Mouse (Mus musculus) kidney, postnatal 4 days (tissue): Measurements from ENCODE around the gene Cdhr3.

ENCODE experiments used
- DNase-seq, 2 experiments: peaks; one replicate each; pipeline ENCODE4 v3.0.0; 2021; ENCODE audit warnings: mixed read lengths in 2 of 2

Gene Cdhr3

DNA sequence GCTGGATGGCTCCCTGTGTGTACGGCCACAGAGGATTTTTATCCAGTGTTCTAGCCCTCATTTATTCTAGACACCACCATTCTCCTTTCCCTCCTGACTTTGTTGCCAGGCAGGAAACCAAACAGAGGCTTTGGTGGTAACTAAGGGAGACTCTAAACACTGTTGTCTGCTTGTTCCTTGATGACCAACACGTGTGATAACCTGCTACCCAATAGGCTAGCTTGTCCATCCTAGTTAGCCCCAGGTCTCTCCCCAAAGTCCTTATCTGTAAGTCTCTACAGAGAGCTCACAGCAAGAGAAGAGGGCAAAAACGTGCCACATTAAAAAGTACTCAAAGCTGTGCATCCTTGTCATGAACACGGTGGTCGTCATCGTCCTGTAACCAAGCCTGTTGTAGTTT, at the start of gene Cdhr3:
Gene Cdhr3 (minus strand): TSS at position 101 of the 400 bp plus-strand sequence.
- no peak for DNase-seq

DNA sequence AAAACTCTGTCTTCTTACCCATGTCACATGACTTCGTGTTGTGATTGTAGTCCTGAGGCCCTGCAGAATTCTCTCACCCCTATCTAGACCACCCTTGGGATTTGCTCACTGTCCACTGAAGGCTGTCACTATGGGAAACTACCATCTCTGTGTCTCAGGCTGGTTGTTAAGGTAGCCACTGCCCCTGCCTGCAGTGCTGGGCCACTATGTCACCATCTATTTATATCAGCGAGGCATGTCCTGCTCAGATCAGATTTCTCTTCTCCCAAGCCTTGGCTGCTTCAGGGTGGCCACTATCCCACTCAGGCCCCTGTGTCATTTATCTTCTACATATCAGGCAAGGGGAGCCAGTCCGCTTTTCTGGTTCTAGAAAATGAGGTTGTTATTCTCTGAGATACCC, 46.4 kb upstream of the Cdhr3 start:
- DNase-seq, result no peak

DNA sequence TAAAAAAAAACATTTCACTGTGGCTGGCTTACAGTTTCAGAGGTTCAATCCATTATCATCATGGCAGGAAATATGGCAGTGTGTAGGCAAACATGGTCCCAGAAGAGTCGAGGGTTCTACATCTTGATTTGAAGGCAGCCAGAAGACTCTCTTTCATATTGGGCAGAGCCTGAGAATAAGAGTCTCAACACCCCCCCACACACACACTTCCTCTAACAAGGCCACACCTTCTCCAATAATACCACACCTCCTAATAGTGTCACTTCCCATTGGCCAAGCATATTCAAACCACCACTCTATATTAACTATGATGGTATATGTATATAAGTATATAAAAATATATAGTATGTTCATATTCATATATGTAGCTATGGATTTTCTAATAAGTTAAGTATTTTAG, 45.2 kb upstream of the Cdhr3 start:
- no peak for DNase-seq

DNA sequence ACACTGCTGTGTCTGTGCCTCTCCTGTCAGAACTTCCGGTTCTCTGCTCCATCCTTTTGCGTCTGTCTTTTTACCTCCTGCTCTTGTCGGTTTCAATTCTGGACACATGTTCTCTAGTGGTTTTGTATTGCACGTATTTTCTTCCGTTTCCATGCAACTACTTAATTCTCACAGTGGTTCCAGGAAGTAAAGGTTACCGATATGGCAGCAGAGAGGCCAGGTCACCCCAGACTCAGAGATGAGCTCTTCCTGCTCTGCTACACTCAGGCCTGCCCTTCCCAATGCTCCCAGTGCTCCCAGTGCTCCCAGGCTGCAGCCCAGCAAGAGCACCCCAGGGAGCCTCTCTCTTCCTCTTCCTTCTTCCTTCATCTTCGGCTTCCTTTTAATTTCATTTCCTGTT, 39.1 kb upstream of the Cdhr3 start:
- DNase-seq, result no peak

DNA sequence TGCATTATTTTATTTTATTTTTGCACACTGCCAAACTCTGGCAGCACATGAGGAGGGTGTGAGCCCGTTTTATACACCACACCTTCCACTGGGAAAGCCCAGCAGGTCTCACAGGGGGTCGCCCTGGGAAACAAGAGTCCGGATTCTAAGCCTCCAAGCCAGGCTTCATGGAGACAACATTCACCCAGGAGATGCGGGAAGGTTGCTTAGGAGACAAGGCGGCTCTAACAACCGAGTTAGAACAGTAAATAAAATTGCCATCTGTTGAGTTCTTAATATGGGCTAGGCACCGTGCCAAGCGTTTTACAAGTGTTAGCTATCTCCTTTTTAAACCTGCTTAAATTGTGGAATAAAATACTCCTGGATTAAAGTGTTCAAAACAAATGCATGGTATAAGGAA, 37.7 kb upstream of the Cdhr3 start:
- DNase-seq, result no peak

- DNase-seq, result peak in 1 of 2 experiments; percentile 25
These were observed 36.7 kb upstream of the Cdhr3 start for GRCm38 (mm10) chr12:33129410-33129809.

DNA sequence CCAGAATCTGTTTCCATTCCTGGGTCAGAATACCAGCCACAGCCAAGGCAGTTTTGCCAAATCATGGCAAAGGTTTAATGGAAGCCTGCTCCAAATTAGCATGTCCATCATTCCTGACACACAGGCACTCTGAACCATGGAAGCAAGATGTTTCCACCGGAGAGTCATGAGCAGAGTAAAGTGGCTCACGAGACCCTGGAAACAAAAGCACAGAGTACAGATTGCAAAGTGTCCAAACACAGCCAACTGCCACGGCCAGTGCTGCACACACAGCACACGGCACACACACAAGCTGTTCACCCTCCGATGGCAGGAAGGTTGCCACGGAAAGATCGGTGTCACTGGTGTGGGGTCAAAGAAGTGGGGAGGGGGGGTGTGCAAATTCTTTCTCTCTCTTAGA, 36.0 kb upstream of the Cdhr3 start:
- no peak for DNase-seq

DNA sequence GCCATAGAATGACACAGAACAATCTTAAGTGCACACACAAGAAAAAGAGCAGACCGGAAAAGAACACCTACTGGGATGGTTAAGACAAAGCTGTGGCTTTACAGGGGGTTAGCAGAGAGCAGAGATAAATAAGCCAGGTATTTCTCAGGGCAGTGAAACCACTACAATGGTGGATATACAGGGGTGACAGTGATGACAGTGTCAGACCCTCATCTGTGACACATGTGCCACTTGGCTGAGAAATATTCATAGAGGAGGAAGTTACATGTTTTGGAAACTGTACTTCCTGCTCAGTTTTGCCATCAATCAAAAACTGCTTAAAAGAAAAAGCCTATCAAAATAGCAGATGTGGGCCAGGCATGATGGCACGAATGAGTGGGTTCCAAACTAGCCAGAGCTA, 35.4 kb upstream of the Cdhr3 start:
- no peak for DNase-seq

- no peak for DNase-seq
These were observed 33.6 kb upstream of the Cdhr3 start for GRCm38 (mm10) chr12:33126243-33126642.

- DNase-seq, result no peak
These were observed 33.0 kb upstream of the Cdhr3 start for GRCm38 (mm10) chr12:33125594-33126227.

GRCm38 (mm10) chr12:33118624-33119301, 26.1 kb upstream of the Cdhr3 start:
- DNase-seq, result no peak

DNA sequence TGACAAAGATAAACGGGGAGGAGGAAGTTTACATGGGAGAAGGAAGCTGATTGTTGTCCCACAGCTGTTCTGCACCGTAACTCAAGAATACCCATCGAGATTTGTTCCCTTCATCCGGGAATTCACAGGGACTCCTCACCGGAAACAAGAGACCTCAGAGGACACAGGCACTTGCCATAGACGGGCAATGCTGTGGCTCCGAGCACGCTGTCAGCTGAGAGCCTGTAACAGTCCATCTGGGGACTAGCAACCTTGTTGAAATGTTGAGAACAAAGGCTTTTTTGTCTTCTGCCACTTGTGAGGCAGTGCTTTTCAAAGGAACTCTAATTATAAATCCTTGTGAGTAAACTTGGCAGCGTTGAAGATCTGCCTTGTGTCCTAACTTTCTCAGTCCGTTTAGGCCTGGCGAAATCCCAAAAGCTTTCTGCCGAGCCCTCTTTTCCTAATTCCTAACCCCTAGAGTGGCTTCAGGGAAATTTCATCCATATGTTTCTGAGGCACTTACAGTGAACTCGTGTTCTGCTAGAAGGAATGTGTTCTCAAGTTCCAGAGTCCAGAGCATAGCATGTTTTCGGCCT, 18.3 kb upstream of the Cdhr3 start:
- DNase-seq, result peak; percentile 47 to 69

GRCm38 (mm10) chr12:33109531-33109930, 16.9 kb upstream of the Cdhr3 start:
- DNase-seq, result peak in 1 of 2 experiments; percentile 36

GRCm38 (mm10) chr12:33106438-33107167, 13.9 kb upstream of the Cdhr3 start:
- DNase-seq, result no peak

DNA sequence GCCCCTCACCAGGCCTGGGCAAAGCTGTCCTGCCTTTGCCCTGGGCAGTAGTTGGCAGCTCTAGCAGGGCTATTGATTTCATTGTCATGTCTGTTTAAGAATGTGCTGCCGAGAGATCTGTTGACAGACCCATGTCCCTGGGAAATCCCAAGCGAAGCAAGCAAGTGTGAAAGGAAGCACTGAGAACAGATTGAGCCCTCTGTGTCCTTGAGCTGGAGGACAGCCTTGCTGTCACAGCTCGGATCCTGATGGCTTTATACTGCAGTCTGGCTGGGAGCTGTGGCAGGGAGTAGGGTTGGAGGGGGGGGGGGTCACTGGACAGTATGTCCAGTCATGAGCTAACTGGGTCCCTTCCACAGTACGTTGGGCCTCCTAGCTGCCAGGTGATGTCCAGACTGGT, 13.0 kb upstream of the Cdhr3 start:
- no peak for DNase-seq

DNA sequence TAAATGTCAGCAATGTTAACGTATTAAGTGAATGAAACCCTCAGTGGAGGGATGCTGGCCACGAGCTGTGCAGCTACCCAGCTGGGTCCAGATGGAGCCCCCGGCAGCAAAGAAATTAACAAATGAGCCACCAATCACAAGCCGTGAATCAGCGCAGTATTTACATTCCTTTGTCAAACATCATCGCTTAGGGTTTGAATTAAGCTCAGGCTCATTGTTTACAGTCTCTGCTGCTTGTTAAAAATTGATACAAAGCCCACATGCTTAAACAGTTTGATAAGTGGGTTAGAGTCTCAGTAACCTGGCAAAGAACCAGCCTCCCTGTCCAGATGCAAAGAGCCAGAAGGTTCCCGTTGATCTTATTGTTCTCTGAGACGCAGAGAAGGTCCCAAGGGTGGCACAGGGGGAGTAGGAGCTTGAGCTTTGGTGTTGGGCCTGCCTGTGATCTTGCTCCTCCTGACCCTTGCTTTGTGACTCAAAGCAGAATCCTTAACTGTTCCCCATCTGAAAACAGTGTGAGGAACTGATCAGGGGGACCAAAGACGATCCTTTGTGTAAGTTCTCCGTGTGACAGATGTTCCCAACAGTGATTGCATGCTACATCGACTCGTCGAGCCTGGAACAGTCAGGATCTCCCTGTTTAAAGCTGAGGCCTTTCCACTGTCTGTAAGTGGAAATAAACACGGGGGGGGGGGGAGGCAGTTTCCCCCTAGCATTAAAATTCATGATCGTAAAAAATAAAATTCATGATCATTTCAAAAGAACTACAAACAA, 9.9 kb upstream of the Cdhr3 start:
- peak; percentile 26 to 40 for DNase-seq

GRCm38 (mm10) chr12:33101627-33102026, 9.0 kb upstream of the Cdhr3 start:
- no peak for DNase-seq

- no peak for DNase-seq
These were observed 3.3 kb upstream of the Cdhr3 start for GRCm38 (mm10) chr12:33096017-33096416.

DNA sequence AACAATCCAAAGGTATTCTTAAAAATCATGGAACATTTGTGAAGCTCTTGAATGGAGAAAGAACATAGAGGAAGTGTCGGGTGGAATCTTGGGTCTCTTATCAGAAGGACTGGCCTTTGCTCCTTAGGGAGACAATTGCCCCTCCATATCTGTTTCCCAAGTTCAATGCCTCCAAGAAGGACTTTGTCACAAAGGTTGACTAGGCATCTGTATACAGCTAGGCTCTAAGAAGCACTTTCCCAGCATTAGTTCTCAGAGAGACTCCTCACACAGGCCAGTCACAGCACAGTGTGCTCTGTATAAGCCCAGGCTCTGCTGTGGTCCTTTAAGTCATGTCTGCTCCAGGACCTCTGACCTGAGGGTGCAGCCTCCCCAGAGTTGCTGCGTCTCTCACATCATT, 479 bp downstream of the Cdhr3 start:
- DNase-seq, result no peak

- no peak for DNase-seq
These were observed 6.5 kb downstream of the Cdhr3 start for GRCm38 (mm10) chr12:33086151-33086550.

DNA sequence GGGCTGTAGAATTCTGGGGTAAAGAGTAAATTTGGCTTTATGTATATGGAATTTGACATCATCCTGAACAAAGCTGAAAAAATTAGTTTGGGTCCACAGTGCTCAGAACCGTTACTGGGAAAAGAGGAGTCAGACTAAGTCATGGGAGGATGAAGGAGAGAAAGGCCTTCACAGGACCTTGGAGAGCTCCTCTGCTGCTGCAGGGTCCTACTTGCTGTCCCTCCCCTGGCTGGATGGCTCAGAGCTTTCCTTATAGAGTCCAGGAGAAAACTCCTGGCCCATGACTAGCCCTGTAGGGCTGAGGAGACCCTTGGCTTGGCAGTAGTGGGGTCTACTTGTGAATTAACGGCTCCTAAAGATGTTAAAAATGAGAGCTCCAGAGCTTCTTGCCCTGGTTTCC, 8.0 kb downstream of the Cdhr3 start:
- DNase-seq, result peak; percentile 80 to 81

GRCm38 (mm10) chr12:33083362-33083761, 9.3 kb downstream of the Cdhr3 start:
- peak; percentile 39 to 49 for DNase-seq

DNA sequence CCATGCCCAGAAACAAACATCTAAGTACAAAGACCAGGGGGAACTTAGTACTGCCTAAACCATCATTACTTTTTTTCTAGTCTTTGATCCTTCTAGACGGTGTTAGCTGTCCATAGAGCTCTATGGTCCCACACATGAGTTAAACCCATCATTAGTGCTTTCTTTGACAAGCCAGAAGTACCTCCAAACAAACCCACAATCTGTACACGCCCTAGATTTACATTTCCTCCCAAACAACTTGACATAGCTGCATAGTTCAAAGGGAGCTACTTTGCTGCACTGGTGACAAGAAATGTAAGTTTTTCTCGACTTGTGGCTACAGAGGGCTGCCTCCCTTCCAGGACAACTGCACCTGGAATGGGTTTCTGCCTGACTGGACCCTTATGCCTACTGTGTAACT, 16.4 kb downstream of the Cdhr3 start:
- DNase-seq, result no peak
